Mouse (Mus musculus): Measurements from ENCODE around the gene Olfr50. TPM values are rescaled to one million over a fixed set of nuclear protein-coding genes. Genes with fewer than 3 reads are reported as not detected.

Gene Olfr50
- not detected for polyA plus RNA-seq (2015; fragmentation: Illumina TruSeq; extraction: RNeasy Lipid Tissue Mini Kit (QIAGEN cat#74804); ENCODE audit: insufficient read depth, low replicate concordance)

GRCm38 (mm10) chr2:36790238-36790637 lies at the start of gene Olfr50:
Gene Olfr50, plus strand, starts transcription at chr2:36790538.

GRCm38 (mm10) chr2:36783976-36784375 lies 6.4 kb upstream of the Olfr50 start, which contains the start of gene Olfr348:
Gene Olfr348, plus strand, starts transcription at chr2:36784276.

GRCm38 (mm10) chr2:36816932-36817331 lies 26.6 kb downstream of the Olfr50 start, which contains the start of gene Olfr3:
Gene Olfr3, minus strand, starts transcription at chr2:36817032.

GRCm38 (mm10) chr2:36846010-36846409 lies 55.7 kb downstream of the Olfr50 start, which contains the start of gene Olfr350:
Gene Olfr350, plus strand, starts transcription at chr2:36846310.

Other genes with a start within 250 kb of the Olfr50 start
- gene Olfr344, start 223.9 kb upstream of the Olfr50 start, polyA plus RNA-seq (2015; fragmentation: Illumina TruSeq; extraction: RNeasy Lipid Tissue Mini Kit (QIAGEN cat#74804); ENCODE audit: insufficient read depth, low replicate concordance): not detected
- gene Olfr345, start 150.5 kb upstream of the Olfr50 start, polyA plus RNA-seq (2015; fragmentation: Illumina TruSeq; extraction: RNeasy Lipid Tissue Mini Kit (QIAGEN cat#74804); ENCODE audit: insufficient read depth, low replicate concordance): not detected
- gene Olfr346, start 104.8 kb upstream of the Olfr50 start, polyA plus RNA-seq (2015; fragmentation: Illumina TruSeq; extraction: RNeasy Lipid Tissue Mini Kit (QIAGEN cat#74804); ENCODE audit: insufficient read depth, low replicate concordance): not detected
- not detected for gene Olfr347, start 58.6 kb upstream of the Olfr50 start, polyA plus RNA-seq (2015; fragmentation: Illumina TruSeq; extraction: RNeasy Lipid Tissue Mini Kit (QIAGEN cat#74804); ENCODE audit: insufficient read depth, low replicate concordance)
- gene Olfr348, start 6.3 kb upstream of the Olfr50 start, polyA plus RNA-seq (2015; fragmentation: Illumina TruSeq; extraction: RNeasy Lipid Tissue Mini Kit (QIAGEN cat#74804); ENCODE audit: insufficient read depth, low replicate concordance): not detected
- not detected for gene Olfr3, start 26.5 kb downstream of the Olfr50 start, polyA plus RNA-seq (2015; fragmentation: Illumina TruSeq; extraction: RNeasy Lipid Tissue Mini Kit (QIAGEN cat#74804); ENCODE audit: insufficient read depth, low replicate concordance)
- gene Olfr350, start 55.8 kb downstream of the Olfr50 start, polyA plus RNA-seq (2015; fragmentation: Illumina TruSeq; extraction: RNeasy Lipid Tissue Mini Kit (QIAGEN cat#74804); ENCODE audit: insufficient read depth, low replicate concordance): not detected
- not detected for gene Olfr351, start 72.1 kb downstream of the Olfr50 start, polyA plus RNA-seq (2015; fragmentation: Illumina TruSeq; extraction: RNeasy Lipid Tissue Mini Kit (QIAGEN cat#74804); ENCODE audit: insufficient read depth, low replicate concordance)
- not detected for gene Olfr352, start 77.9 kb downstream of the Olfr50 start, polyA plus RNA-seq (2015; fragmentation: Illumina TruSeq; extraction: RNeasy Lipid Tissue Mini Kit (QIAGEN cat#74804); ENCODE audit: insufficient read depth, low replicate concordance)
- gene Olfr353, start 102.4 kb downstream of the Olfr50 start, polyA plus RNA-seq (2015; fragmentation: Illumina TruSeq; extraction: RNeasy Lipid Tissue Mini Kit (QIAGEN cat#74804); ENCODE audit: insufficient read depth, low replicate concordance): not detected
- not detected for gene Olfr354, start 115.1 kb downstream of the Olfr50 start, polyA plus RNA-seq (2015; fragmentation: Illumina TruSeq; extraction: RNeasy Lipid Tissue Mini Kit (QIAGEN cat#74804); ENCODE audit: insufficient read depth, low replicate concordance)
- gene Olfr355, start 138.4 kb downstream of the Olfr50 start, polyA plus RNA-seq (2015; fragmentation: Illumina TruSeq; extraction: RNeasy Lipid Tissue Mini Kit (QIAGEN cat#74804); ENCODE audit: insufficient read depth, low replicate concordance): not detected
- gene Olfr356, start 146.6 kb downstream of the Olfr50 start, polyA plus RNA-seq (2015; fragmentation: Illumina TruSeq; extraction: RNeasy Lipid Tissue Mini Kit (QIAGEN cat#74804); ENCODE audit: insufficient read depth, low replicate concordance): not detected
- not detected for gene Olfr357, start 203.3 kb downstream of the Olfr50 start, polyA plus RNA-seq (2015; fragmentation: Illumina TruSeq; extraction: RNeasy Lipid Tissue Mini Kit (QIAGEN cat#74804); ENCODE audit: insufficient read depth, low replicate concordance)
- not detected for gene Olfr358, start 218.8 kb downstream of the Olfr50 start, polyA plus RNA-seq (2015; fragmentation: Illumina TruSeq; extraction: RNeasy Lipid Tissue Mini Kit (QIAGEN cat#74804); ENCODE audit: insufficient read depth, low replicate concordance)

Measured in spleen, adult 10 weeks (tissue).